In genomic region chr2:91176234-91176633, GRCm38 (mm10) we compare ENCODE assay signal across 18 mouse cellular contexts. TPM values are rescaled to one million over a fixed set of nuclear protein-coding genes. Genes with fewer than 3 reads are reported as not detected.
"Had no signal": no experiment of that assay in that cellular context is flagged by ENCODE, and none has a peak within 500 bp of the region (broad histone marks: within the 10 kb centered on the region; RNA-seq: fewer than 3 reads in every experiment).

No protein-coding gene starts in this region.

- H3K9me3 ChIP-seq: midbrain, embryonic 13.5 days; midbrain, embryonic 15.5 days; neural tube, embryonic 12.5 days had no signal

- H3K27me3 ChIP-seq: midbrain, embryonic 13.5 days; midbrain, embryonic 15.5 days; neural tube, embryonic 12.5 days had no signal

- H3K9ac ChIP-seq: liver, embryonic 14.5 days; lung, embryonic 14.5 days; midbrain, embryonic 13.5 days; midbrain, embryonic 15.5 days; neural tube, embryonic 12.5 days had no signal

- ATAC-seq: midbrain, embryonic 13.5 days; midbrain, embryonic 15.5 days had no signal

- DNase-seq: lung, adult 18-20 months; lung, embryonic 14.5 days; lung, postnatal 10 days; lung, postnatal 4 days; right cerebral cortex, adult 18-20 months; right cerebral cortex, postnatal 25 days; right cerebral cortex, postnatal 4 days; spleen, adult 18-20 months; thymus, adult 18-20 months; thymus, postnatal 14 days; thymus, postnatal 36 days had no signal

- H3K4me3 ChIP-seq: midbrain, embryonic 13.5 days; midbrain, embryonic 15.5 days; neural tube, embryonic 12.5 days had no signal

- H3K27ac ChIP-seq: liver, embryonic 14.5 days; midbrain, embryonic 13.5 days; midbrain, embryonic 15.5 days; neural tube, embryonic 12.5 days had no signal

- H3K4me2 ChIP-seq: lung, embryonic 14.5 days; midbrain, embryonic 11.5 days; midbrain, embryonic 13.5 days; midbrain, embryonic 15.5 days; neural tube, embryonic 12.5 days had no signal

RNA-seq across cellular contexts. Expression of gene Mybpc3, which starts 58.3 kb away (rescaled TPM):
- polyA plus RNA-seq: midbrain, embryonic 11.5 days; midbrain, embryonic 13.5 days; midbrain, postnatal 0 days; neural tube, embryonic 14.5 days had no signal
